Mouse (Mus musculus) liver, adult 2 months (tissue): Measurements from ENCODE around the gene Rd3l.

Experiments used
- CTCF ChIP-seq: fragments of 200-500 bp; IDR thresholded peaks from 2 replicates; pipeline ENCODE4 v1.5.1; 2011; ENCODE audit warnings: low read depth, low read length, control low read depth
- POLR2A ChIP-seq: fragments of 200-500 bp; IDR thresholded peaks from 2 replicates; pipeline ENCODE4 v1.6.1; 2011; ENCODE audit warnings: low read length, control low read depth; ENCODE audit not compliant: insufficient read depth; ENCODE audit errors: extremely low read depth

- TF ChIP-seq CTCF = no peak
- TF ChIP-seq POLR2A = no peak
These were observed 11.5 kb upstream of the Rd3l start for GRCm38 (mm10) chr12:111992626-111993025.
